Mouse (Mus musculus): ENCODE data around the gene Stard13.

DNA sequence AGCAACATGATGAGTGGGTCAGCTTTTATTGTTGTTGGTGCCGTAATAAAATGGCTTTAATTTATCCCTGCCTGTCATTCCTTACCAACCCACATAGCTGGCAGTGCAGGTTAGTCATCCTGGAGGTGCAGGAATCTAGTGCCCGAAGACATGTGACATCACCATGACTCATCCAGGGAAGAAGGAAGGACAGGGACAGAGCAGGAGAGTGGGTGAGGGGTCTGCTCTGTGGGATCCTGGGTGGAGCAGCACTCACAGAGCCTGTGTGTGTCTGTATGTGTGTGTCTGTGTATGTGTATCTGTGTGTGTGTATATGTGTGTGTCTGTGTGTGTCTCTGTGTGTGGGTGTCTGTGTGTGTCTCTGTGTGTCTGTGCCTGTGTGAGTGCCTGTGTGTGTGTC is 237.1 kb downstream of the Stard13 start:
- TF ChIP-seq CTCF (IDR thresholded peaks at IDR 0.05; ENCODE audit: extremely low read depth, insufficient read depth, low read length), result no peak
- no peak for TF ChIP-seq POLR2A (IDR thresholded peaks at IDR 0.05; ENCODE audit: extremely low read depth, insufficient read depth, low read length)
